Mouse (Mus musculus) ES-Bruce4 (cell line): ENCODE measurements around the gene Ptprm.

Experiments used
- CTCF ChIP-seq: IDR thresholded peaks from one replicate; pipeline ENCODE4 v1.8.1; 2011; ENCODE audit warnings: low read depth, low read length
- EP300 ChIP-seq: IDR thresholded peaks from 2 replicates; pipeline ENCODE4 v1.6.1; 2011; ENCODE audit warnings: low read depth, low read length; ENCODE audit not compliant: insufficient read depth

- TF ChIP-seq CTCF (no peak), EP300 (no peak)
Observed at GRCm38 (mm10) chr17:66996882-66997281, 357.4 kb downstream of the Ptprm start.
